Mouse (Mus musculus): ENCODE data around the gene E130114P18Rik. TPM values are rescaled to one million over a fixed set of nuclear protein-coding genes. Genes with fewer than 3 reads are reported as not detected.

E130114P18Rik gene
- total and polyA plus RNA-seq, 2 experiments from 2014 or later, result 15.2 to 19.3 TPM

DNA sequence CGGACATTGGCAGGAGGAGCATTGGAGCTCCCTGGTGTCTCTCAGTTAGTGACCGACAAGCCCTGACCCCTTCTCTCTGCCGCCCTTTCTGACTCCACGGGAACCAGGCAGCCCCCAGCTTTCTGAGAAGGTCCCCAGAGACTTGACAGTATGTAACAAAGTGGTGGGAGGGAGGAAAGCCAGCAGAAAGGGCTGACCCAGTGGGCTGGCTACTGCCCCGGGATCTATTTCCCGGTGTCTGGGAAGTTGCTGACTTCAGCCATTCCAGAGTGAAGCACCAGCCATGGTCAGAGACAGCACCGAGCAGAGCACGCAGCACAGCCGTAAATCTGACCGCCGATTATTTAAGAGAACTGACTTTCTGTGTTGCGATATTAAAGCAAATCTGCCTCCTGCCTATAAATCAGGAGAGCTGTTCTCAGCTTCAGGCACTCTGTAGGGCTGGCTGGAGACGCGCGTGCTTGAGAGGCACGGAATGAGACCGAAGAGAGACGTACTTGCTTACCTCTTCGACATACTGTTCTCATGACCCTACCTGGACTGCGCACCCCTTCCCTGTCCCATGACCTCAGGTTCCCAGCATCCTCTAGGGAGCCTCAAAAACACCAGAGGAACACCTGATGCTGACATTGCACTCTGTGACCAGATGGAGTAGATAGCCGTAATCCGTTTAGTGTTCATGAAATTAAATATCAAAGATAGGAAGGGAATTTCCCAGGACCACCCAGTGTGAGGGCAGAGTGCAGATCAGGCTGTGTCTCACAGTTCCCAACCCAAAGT is 70.3 kb downstream of the E130114P18Rik start:
- DNase-seq, result no peak
- TF ChIP-seq CTCF (IDR thresholded peaks at IDR 0.05; ENCODE audit: low read depth), result no peak
- H3K36me3 ChIP-seq (ENCODE audit: insufficient read depth), result no peaks in the 10 kb centered on the region
- H3K4me3 ChIP-seq (ENCODE audit: low read depth, low read length), result no peak overlapping the region
- no peak overlapping the region for H3K9ac ChIP-seq
- H3K27me3 ChIP-seq (ENCODE audit: insufficient read depth, low read length), result no peaks in the 10 kb centered on the region
- no peaks in the 10 kb centered on the region for H3K9me3 ChIP-seq (ENCODE audit: low read length)
- H3K4me2 ChIP-seq (ENCODE audit: low read depth), result no peak overlapping the region
- 0 out of 2 replicates have a peak, but pooled peaks cover 8% of the 10 kb centered on the region for H3K4me1 ChIP-seq (ENCODE audit: insufficient read depth)
- WGBS, result 87% methylated on average over 22 of the region's 22 CpGs
- no peak overlapping the region for H3K27ac ChIP-seq (ENCODE audit: low read depth, low read length)
- no peak for ATAC-seq

DNA sequence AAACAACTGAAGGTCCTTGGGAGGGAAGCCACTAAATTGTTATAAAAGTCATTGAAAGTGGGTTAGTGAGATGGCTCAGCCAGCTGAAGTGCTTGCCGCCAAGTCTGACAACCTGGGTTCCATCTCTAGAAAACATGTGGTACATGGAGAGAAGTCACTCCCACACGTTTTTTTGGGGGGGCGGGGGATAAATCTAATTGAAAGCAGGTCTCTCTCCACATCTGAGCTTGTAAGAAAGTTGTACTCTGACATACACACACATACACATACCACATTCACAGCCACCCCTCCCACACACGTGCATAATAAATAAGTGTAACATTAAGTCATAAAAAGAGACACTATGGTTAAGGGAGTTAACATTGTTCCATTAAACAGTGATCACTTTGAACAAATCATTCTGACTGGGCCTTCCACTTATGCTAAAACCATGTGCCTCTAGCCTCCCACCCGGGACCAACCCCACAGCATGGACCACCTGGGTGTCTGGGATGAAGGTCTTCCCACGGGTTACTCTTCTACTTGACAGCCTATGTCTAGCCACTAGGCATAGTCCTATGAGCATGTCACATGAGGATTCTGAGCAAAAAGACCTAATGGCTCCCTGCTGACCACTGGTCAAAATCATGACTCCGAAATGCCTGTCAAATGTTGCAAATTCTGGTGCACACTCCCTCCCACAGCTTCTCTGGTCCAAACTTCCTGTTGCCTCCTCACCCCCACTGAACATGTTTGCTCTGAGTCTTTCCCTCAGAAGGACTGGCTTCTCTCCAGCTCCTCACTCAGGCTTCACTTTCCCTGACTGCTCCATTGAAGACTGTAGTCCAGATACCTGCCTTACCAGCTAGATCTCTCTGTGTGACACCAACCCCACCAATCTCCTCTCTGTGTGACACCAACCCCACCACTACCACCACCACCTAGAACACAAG is 80.9 kb downstream of the E130114P18Rik start:
- no peak for ATAC-seq
- WGBS, result 79% methylated on average over 7 of the region's 7 CpGs

DNA sequence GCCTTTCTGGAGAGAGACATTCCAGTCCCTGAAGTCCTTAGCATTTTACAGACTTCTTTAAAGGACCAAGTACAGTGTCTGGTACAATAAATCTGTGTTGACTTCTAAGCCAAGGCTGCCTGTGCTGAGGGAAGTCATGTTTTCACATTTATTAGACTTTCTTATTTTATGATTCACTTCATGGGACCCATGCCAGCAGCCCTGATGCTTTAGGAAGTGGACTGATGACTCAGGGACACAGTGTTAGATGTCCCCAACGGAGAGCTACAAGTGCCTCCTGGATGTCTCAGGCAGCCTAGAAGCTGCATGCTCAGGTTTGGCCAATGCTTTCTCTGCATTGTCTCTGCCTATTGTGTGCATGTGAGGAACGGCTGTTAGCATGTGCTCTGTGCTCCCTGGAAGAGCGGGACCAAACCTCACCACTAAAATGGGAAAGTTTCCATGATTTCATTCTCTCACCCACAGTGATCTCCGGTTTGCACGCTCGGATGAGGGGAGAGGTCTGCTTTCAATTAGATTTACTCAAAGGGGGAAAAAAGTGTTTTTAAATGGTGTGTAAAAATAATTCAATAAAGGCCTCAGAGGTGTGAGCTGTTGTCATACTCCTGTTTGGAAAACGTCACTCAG is 82.4 kb downstream of the E130114P18Rik start:
- Histone ChIP-seq H3K4me3 (ENCODE audit: low read depth, low read length) (no peak overlapping the region), H3K36me3 (ENCODE audit: insufficient read depth) (no peaks in the 10 kb centered on the region)
- 66% methylated on average over 7 of the region's 7 CpGs for WGBS

More for the DNA sequence above, 80.9 kb downstream of the E130114P18Rik start:
- H3K27me3 ChIP-seq (ENCODE audit: insufficient read depth, low read length), result no peaks in the 10 kb centered on the region
- H3K27ac ChIP-seq (ENCODE audit: low read depth, low read length), result no peak overlapping the region
- TF ChIP-seq CTCF (IDR thresholded peaks at IDR 0.05; ENCODE audit: low read depth), result no peak
- H3K9me3 ChIP-seq (ENCODE audit: low read length), result no peaks in the 10 kb centered on the region
- H3K36me3 ChIP-seq (ENCODE audit: insufficient read depth), result no peaks in the 10 kb centered on the region
- no peak for DNase-seq
- no peak overlapping the region for H3K4me3 ChIP-seq (ENCODE audit: low read depth, low read length)
- H3K4me1 ChIP-seq (ENCODE audit: insufficient read depth), result no peaks in the 10 kb centered on the region
- H3K4me2 ChIP-seq (ENCODE audit: low read depth), result no peak overlapping the region
- H3K9ac ChIP-seq, result no peak overlapping the region

DNA sequence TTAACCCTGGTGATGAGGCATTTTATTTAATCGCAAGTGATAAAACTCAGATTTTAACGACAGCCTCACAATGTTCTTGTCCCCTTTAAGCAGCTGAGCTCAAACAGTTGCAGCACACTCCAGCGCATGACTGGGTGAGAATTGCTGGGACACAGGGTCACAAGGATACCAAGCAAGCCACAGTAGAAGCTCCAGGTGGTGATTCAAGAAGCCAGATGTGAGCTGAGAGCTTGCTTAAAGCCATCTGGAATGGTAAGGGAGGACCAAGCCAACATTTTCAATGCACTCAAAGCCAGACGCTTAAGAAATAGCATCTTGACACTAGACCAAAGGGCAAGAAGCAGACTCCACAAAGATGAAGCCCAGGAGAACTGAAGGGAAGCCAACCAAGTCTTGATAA is 83.9 kb downstream of the E130114P18Rik start:
- 92% methylated on average over 4 of the region's 4 CpGs for WGBS
- Histone ChIP-seq H3K27ac (ENCODE audit: low read depth, low read length) (no peak overlapping the region), H3K9ac (no peak overlapping the region), H3K4me1 (ENCODE audit: insufficient read depth) (no peaks in the 10 kb centered on the region), H3K27me3 (ENCODE audit: insufficient read depth, low read length) (no peaks in the 10 kb centered on the region), H3K9me3 (ENCODE audit: low read length) (no peaks in the 10 kb centered on the region), H3K36me3 (ENCODE audit: insufficient read depth) (no peaks in the 10 kb centered on the region), H3K4me3 (ENCODE audit: low read depth, low read length) (no peak overlapping the region), H3K4me2 (ENCODE audit: low read depth) (no peak overlapping the region)
- DNase-seq (no peak), ATAC-seq (no peak)
- no peak for TF ChIP-seq CTCF (IDR thresholded peaks at IDR 0.05; ENCODE audit: low read depth)

More for the DNA sequence above, 82.4 kb downstream of the E130114P18Rik start:
- H3K27ac ChIP-seq (ENCODE audit: low read depth, low read length), result no peak overlapping the region
- H3K4me2 ChIP-seq (ENCODE audit: low read depth), result no peak overlapping the region
- H3K9me3 ChIP-seq (ENCODE audit: low read length), result no peaks in the 10 kb centered on the region
- H3K27me3 ChIP-seq (ENCODE audit: insufficient read depth, low read length), result no peaks in the 10 kb centered on the region
- no peak overlapping the region for H3K9ac ChIP-seq
- DNase-seq, result no peak
- H3K4me1 ChIP-seq (ENCODE audit: insufficient read depth), result no peaks in the 10 kb centered on the region
- no peak for ATAC-seq
- TF ChIP-seq CTCF (IDR thresholded peaks at IDR 0.05; ENCODE audit: low read depth), result no peak

DNA sequence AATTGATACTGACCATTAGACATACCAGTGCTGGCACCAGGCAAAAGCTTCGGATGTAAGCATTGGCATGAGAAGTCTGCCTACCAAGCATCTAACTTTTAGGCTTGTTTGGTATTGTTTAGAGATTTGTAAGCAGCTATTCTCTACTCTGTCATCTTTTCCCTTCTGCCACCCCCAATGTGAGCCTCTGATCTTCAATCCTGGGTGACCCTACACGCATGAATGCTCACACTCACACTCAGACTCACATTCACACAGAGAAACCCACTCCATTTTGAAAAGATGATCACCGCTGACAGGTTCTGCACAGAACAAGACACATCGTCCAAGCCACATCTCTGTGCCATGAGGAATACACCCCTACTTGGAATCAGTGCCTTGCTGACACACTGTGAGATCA is 84.8 kb downstream of the E130114P18Rik start:
- no peak for DNase-seq
- ATAC-seq, result no peak
- 89% methylated on average over 4 of the region's 4 CpGs for WGBS
- no peaks in the 10 kb centered on the region for H3K27me3 ChIP-seq (ENCODE audit: insufficient read depth, low read length)
- H3K9ac ChIP-seq, result no peak overlapping the region
- no peak overlapping the region for H3K27ac ChIP-seq (ENCODE audit: low read depth, low read length)
- H3K4me2 ChIP-seq (ENCODE audit: low read depth), result no peak overlapping the region
- TF ChIP-seq CTCF (IDR thresholded peaks at IDR 0.05; ENCODE audit: low read depth), result no peak
- H3K36me3 ChIP-seq (ENCODE audit: insufficient read depth), result no peaks in the 10 kb centered on the region
- no peaks in the 10 kb centered on the region for H3K9me3 ChIP-seq (ENCODE audit: low read length)
- H3K4me3 ChIP-seq (ENCODE audit: low read depth, low read length), result no peak overlapping the region
- no peaks in the 10 kb centered on the region for H3K4me1 ChIP-seq (ENCODE audit: insufficient read depth)

DNA sequence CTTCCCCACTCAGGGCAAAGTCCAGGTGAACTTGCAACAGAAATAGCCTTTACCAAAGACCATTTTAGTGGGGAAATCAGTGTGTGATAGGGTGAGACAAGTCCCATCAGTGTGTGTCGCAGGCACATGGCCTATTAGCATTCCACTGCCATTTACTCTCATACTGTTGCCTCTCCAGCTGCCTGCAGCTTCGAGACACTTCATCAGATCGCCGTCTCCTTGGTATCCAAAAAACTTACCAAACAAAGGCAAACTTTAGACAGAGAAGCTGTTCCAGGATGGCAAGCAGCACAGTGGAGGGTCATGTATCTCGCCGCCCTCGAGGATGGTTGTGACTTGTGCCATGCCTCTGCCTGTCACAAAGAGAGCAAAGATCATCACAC is 87.5 kb downstream of the E130114P18Rik start:
- ATAC-seq (no peak), DNase-seq (no peak)
- Histone ChIP-seq H3K27ac (ENCODE audit: low read depth, low read length) (no peak overlapping the region), H3K9ac (no peak overlapping the region), H3K4me3 (ENCODE audit: low read depth, low read length) (no peak overlapping the region), H3K4me2 (ENCODE audit: low read depth) (no peak overlapping the region), H3K4me1 (ENCODE audit: insufficient read depth) (no peaks in the 10 kb centered on the region), H3K36me3 (ENCODE audit: insufficient read depth) (no peaks in the 10 kb centered on the region), H3K9me3 (ENCODE audit: low read length) (no peaks in the 10 kb centered on the region), H3K27me3 (ENCODE audit: insufficient read depth, low read length) (no peaks in the 10 kb centered on the region)
- WGBS, result 78% methylated on average over 7 of the region's 7 CpGs
- TF ChIP-seq CTCF (IDR thresholded peaks at IDR 0.05; ENCODE audit: low read depth), result no peak

Data from forebrain, postnatal 0 days (tissue).